Mouse (Mus musculus) hindbrain, embryonic 15.5 days (tissue): ENCODE measurements around the gene Gm11172. TPM values are rescaled to one million over a fixed set of nuclear protein-coding genes. Genes with fewer than 3 reads are reported as not detected.

Experiments
- ATAC-seq: fragments of 200-750 bp; cut with Nextera tagmentation; 2 replicates; pipeline ENCODE4 v1.8.0; 2017; ENCODE audit warnings: low read depth, moderate number of reproducible peaks, moderate TSS enrichment; ENCODE audit not compliant: low FRiP score
- H3K27ac ChIP-seq: fragments of 300-500 bp; sonication (generic); replicated peaks from 2 replicates; pipeline ENCODE4 v1.5.1; 2015; ENCODE audit warnings: mild to moderate bottlenecking, inconsistent platforms
- H3K27me3 ChIP-seq: fragments of 300-500 bp; sonication (generic); 2 replicates; pipeline ENCODE4 v1.6.1; 2015; ENCODE audit warnings: control low read depth, inconsistent platforms
- H3K36me3 ChIP-seq: fragments of 300-500 bp; sonication (generic); 2 replicates; pipeline ENCODE4 v1.6.1; 2015; ENCODE audit warnings: control low read depth, inconsistent platforms
- H3K4me1 ChIP-seq: fragments of 300-500 bp; sonication (generic); replicated peaks from 2 replicates; pipeline ENCODE4 v1.6.1; 2015; ENCODE audit warnings: control low read depth, inconsistent platforms
- H3K4me2 ChIP-seq: fragments of 300-500 bp; sonication (generic); 2 replicates; pipeline ENCODE4 v1.6.1; 2015; ENCODE audit warnings: moderate library complexity, mild to moderate bottlenecking, inconsistent platforms
- H3K4me3 ChIP-seq: fragments of 300-500 bp; sonication (generic); 2 replicates; pipeline ENCODE4 v1.5.1; 2015; ENCODE audit warnings: mild to moderate bottlenecking, inconsistent platforms
- H3K9ac ChIP-seq: fragments of 300-500 bp; sonication (generic); 2 replicates; pipeline ENCODE4 v1.6.1; 2015; ENCODE audit warnings: inconsistent platforms
- H3K9me3 ChIP-seq: fragments of 300-500 bp; sonication (generic); 2 replicates; pipeline ENCODE4 v1.6.1; 2016; ENCODE audit warnings: control low read depth, inconsistent platforms
- WGBS: fragments of 180-500 bp; shearing (Covaris S2); methylation state at CpG from one replicate; pipeline ENCODE4 v1.1.7; 2015; 5-methylcytosine and 5-hydroxymethylcytosine counted together
- polyA plus RNA-seq: library from polyadenylated mRNA; unstranded; fragments of >200 nt; fragmentation: Nextera tagmentation; extraction: Ambion mirVana; gene quantifications from 2 replicates; pipeline ENCODE4 v1.2.1, GENCODE M21; 2015

Gene Gm11172
- not detected in 2 replicates for polyA plus RNA-seq

DNA sequence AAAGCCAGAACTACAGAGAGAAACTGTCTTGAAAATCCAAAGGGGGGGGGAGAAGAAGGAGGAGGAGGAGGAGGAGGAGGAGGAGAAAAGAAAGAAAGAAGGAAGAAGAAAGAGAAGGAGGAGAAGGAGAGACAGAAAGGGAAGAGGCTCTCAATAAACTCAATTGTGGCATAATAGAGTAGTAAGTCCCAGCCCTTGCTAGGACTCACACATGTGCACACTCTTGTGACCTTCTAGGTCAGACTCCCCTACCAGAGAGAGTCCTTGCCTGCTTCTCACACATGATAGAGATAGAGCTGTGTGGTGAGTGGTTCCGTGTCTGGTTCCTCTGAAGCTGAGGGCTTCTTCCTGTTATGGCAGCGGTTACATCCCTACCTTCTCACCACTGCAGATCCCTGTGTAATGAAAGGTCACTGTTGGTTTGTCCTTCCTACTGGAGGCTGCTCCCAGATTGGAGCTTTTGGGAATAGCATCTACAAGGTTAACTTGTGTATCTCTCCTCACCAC lies at the start of gene Gm11172:
TSS of gene Gm11172 (plus strand) at position 51 of the 507 bp plus-strand sequence.
- no peaks in the 10 kb centered on the region for H3K4me1 ChIP-seq
- no peak for ATAC-seq
- no peak within 1 kb of the TSS for H3K27ac ChIP-seq
- no peaks in the 10 kb centered on the region for H3K27me3 ChIP-seq
- H3K36me3 ChIP-seq = no peaks in the 10 kb centered on the region
- H3K9ac ChIP-seq = no peak within 1 kb of the TSS
- H3K9me3 ChIP-seq = no peaks in the 10 kb centered on the region
- 87% methylated on average over 2 of the region's 2 CpGs for WGBS
- no peak within 1 kb of the TSS for H3K4me3 ChIP-seq
- H3K4me2 ChIP-seq = no peak within 1 kb of the TSS

DNA sequence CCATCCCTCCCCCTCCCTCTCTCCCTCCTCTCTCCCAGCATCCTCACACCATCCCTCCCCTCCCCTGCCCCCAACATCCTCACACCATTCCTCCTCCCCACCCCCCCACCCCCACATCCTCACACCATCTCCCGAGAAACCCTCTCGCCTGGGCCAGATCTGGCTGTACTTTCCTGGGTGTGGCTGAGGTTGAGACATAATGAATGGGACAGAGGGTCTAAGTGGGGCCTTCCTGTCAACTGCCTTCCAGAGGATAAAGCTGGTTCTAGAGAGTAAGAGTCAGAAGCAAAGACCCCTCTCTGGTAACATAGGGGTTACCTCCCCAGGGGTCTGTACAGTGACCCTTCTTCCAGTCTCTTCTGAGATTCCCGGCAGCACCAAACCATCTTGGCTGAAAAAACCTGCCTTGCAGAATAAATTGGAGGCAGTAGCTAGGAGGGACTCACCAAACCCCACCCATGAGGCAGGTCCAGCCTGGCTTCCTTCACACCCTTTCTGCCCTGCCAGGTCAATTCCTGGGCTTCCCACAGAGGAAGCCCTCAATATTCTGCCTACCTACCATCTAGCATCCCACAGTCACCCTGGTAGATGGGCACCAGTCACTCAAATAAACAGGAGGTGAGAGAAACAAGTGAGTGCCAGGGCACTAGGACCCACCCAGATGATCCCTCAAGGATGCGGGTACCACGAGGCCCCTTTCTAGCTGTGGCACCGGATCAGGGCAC lies 49.0 kb upstream of the Gm11172 start:
- H3K27ac ChIP-seq = no peak overlapping the region
- no peak overlapping the region for H3K4me2 ChIP-seq
- H3K4me1 ChIP-seq = no peaks in the 10 kb centered on the region
- H3K9me3 ChIP-seq = no peaks in the 10 kb centered on the region
- no peaks in the 10 kb centered on the region for H3K36me3 ChIP-seq
- H3K9ac ChIP-seq = no peak overlapping the region
- 60% methylated on average over 6 of the region's 6 CpGs for WGBS
- no peak overlapping the region for H3K4me3 ChIP-seq
- no peaks in the 10 kb centered on the region for H3K27me3 ChIP-seq
- ATAC-seq = no peak

DNA sequence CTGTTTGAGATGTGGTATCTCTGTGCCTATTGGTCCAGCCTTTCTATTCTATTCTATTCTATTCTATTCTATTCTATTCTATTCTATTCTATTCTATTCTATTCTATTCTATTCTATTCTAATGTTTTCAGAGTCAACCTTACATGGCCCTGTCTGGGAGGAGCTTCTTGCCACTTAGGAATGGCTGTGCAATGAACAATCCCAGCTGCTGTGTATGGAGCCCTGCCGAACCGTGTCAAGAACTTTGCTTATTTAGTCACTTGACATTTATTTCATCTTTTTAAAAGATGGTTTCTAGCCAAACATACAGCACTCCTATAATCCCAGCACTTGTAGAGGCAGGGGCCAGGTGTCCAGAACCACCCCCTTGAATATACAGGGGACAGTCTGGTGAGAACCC lies 48.4 kb upstream of the Gm11172 start:
- Histone ChIP-seq H3K4me2 (no peak overlapping the region), H3K4me3 (no peak overlapping the region), H3K4me1 (no peaks in the 10 kb centered on the region), H3K27me3 (no peaks in the 10 kb centered on the region), H3K9me3 (no peaks in the 10 kb centered on the region), H3K27ac (no peak overlapping the region), H3K36me3 (no peaks in the 10 kb centered on the region), H3K9ac (no peak overlapping the region)
- ATAC-seq = no peak
- 67% methylated on average over 2 of the region's 2 CpGs for WGBS

DNA sequence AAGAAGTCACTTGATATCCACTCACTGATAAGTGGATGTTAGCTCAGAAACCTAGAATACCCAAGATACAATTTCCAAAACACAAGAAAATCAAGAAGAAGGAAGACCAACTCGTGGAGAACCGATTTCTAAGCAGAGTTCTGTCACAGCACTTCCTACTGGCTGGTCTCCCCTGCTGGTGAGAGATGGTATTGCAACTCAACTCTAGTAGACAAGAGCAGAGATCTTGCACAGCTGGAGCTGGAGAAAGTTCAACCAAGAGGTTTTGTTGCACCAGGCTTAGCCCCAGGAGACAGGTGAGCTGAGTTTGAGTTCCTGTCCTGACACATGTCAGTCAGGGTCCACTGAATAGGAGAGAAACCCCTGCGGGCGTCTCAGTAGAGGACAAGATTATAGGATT lies 45.6 kb upstream of the Gm11172 start:
- Histone ChIP-seq H3K36me3 (no peaks in the 10 kb centered on the region), H3K4me1 (no peaks in the 10 kb centered on the region), H3K27ac (no peak overlapping the region), H3K9ac (no peak overlapping the region), H3K4me3 (no peak overlapping the region), H3K27me3 (no peaks in the 10 kb centered on the region), H3K4me2 (no peak overlapping the region), H3K9me3 (no peaks in the 10 kb centered on the region)
- ATAC-seq = no peak
- 44% methylated on average over 4 of the region's 4 CpGs for WGBS

DNA sequence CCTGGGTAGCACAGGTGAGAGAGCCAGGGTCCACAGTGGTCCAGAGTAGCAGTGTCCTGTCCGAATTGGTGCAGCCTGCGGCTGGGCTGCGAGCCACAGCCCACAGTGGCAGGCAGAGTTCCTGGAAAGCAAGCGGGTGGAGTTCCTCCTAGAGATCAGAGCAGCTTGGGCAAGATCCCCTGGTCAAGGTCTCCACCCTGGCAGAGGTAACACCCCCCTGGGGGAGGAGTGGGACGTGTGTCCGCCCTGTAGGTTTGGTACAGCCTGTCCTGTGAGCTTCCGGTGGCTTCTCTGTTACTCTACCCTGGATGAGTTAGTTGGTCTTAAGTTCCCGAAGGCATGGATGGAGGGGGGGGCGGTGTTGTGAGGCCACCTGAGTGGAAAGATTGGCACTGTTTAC lies 43.9 kb upstream of the Gm11172 start:
- no peak overlapping the region for H3K4me2 ChIP-seq
- no peak for ATAC-seq

DNA sequence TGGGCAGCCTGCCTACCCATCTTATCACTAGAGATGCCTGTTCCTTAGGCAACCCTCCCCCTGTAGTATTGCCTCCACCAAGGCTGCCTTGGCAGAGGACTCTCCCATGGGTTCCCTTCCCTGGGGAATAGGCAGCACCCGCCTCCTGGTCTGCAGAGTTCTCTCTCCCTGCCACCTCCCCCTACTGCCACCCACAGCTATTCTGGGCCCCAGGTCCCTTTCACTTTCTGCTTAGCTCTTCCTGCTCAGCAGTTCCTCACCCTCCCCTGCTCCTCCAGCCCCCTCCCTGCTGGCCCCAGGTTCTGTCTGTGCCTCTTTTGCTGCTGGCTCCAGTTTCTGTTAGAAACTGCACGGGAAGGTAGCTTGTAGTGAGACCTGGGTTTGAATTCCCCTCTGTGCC lies 43.1 kb upstream of the Gm11172 start:
- H3K27ac ChIP-seq = no peak overlapping the region
- H3K4me1 ChIP-seq = no peaks in the 10 kb centered on the region
- WGBS = 55% methylated on average over 2 of the region's 2 CpGs
- H3K9me3 ChIP-seq = no peaks in the 10 kb centered on the region
- ATAC-seq = no peak
- no peaks in the 10 kb centered on the region for H3K36me3 ChIP-seq
- H3K27me3 ChIP-seq = no peaks in the 10 kb centered on the region
- no peak overlapping the region for H3K4me2 ChIP-seq
- no peak overlapping the region for H3K4me3 ChIP-seq
- no peak overlapping the region for H3K9ac ChIP-seq

More for the DNA sequence above, 43.9 kb upstream of the Gm11172 start:
- 59% methylated on average over 9 of the region's 9 CpGs for WGBS
- Histone ChIP-seq H3K9me3 (no peaks in the 10 kb centered on the region), H3K4me3 (no peak overlapping the region), H3K9ac (no peak overlapping the region), H3K36me3 (no peaks in the 10 kb centered on the region), H3K4me1 (no peaks in the 10 kb centered on the region), H3K27me3 (no peaks in the 10 kb centered on the region), H3K27ac (no peak overlapping the region)

DNA sequence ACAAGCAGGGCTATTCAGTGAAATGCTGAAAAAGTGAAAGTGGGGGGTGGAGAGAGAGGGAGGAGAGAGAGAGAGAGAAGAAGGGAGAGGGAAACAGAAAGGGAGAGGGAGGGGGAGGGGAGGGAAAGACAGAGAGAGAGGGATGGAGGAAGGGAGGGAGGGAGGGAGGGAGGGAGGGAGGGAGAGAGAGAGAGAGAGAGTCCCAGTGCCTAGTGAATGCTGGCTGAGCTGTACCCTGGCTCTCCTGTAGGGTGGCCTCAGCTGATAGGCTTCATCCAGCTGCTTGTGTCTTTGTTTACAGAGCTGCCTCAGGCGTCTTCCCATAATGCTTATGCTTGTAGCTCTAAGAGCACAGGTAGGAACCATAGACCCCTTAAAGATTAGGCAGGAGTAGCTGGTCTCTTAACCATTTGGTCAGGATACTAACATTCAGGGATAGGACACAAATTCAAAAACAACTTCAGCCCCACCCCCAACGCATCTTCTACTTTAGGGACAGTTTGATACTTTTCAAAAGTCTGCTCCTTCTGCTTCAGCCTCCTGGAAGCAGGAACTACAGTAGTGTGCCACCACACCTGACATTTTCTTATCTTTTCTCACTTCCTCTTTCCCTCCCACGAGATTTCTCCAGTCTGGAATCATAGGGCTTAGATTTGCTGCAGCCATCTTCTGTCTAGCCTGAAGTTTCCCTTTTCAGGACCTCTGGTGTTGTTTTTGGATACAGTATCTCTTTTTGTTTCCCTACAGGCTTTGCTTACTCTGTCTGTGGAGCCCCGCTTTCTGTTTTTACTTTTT lies 42.0 kb upstream of the Gm11172 start:
- H3K9ac ChIP-seq = no peak overlapping the region
- WGBS = 58% methylated on average over 4 of the region's 4 CpGs
- H3K27me3 ChIP-seq = no peaks in the 10 kb centered on the region
- ATAC-seq = peak; percentile 51; the same call in 1 of the 2 replicates
- no peak overlapping the region for H3K4me2 ChIP-seq
- H3K27ac ChIP-seq = no peak overlapping the region
- H3K4me3 ChIP-seq = no peak overlapping the region
- H3K36me3 ChIP-seq = no peaks in the 10 kb centered on the region
- H3K4me1 ChIP-seq = no peaks in the 10 kb centered on the region
- H3K9me3 ChIP-seq = no peaks in the 10 kb centered on the region

DNA sequence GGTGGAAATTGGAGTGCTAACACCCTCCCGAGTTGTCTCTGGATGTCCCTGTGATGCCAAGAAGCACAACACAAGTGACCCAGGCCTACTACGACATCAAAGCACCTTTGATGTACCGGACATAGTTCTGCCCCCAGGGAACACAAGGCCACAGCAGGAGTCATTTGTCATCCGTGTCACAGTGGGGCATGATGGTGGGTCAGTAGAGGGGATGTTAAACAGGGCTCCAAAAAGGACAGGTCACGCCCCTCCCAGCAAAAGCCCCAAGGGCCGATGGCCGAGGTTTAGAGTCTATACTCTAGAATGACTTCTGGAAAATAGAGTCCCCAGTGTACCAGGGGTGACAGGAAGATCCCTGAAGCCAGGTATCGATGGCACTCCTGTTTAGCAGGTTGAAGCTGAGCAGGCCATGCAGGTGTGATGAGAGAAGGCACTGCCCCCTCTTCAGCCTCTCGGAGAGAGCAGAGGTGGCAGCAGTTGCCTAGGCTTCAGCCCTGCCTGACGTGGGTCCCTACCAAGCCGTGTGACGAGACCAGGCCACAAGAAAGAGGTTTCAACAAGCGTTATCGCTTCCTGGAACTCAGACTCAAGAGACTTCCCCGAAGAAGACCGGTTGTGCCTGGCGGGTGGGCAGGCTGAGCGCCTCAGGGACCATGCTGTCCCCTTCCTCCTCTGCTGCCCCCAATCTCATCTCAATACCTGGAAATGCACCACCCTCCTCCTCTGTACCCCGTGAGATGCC lies 40.8 kb upstream of the Gm11172 start:
- ATAC-seq = no peak

DNA sequence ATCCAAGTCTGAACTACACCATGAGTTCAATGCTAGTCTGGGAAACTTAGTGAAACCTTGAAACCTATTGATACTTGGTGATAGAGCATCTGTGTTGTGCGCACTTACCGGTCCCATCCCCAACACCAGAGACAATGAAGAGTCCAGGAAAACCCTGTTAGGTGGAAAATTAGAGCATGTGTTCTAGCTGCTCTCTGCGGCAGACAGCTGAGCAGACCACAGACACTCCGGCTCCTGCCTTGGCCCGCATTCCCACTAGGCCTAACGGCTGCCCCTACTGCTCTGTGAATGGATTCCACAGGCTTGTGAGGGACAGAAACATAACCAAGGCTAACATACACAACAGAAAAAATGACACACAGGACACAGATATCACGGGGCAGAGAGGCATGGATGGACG lies 39.2 kb upstream of the Gm11172 start:
- no peaks in the 10 kb centered on the region for H3K27me3 ChIP-seq
- no peaks in the 10 kb centered on the region for H3K9me3 ChIP-seq
- H3K4me3 ChIP-seq = no peak overlapping the region
- 83% methylated on average over 8 of the region's 8 CpGs for WGBS
- no peak for ATAC-seq
- H3K27ac ChIP-seq = no peak overlapping the region
- H3K4me1 ChIP-seq = no peaks in the 10 kb centered on the region
- no peak overlapping the region for H3K9ac ChIP-seq
- no peaks in the 10 kb centered on the region for H3K36me3 ChIP-seq
- H3K4me2 ChIP-seq = no peak overlapping the region

More for the DNA sequence above, 40.8 kb upstream of the Gm11172 start:
- Histone ChIP-seq H3K4me2 (no peak overlapping the region), H3K9ac (no peak overlapping the region), H3K27me3 (no peaks in the 10 kb centered on the region), H3K4me1 (no peaks in the 10 kb centered on the region), H3K36me3 (no peaks in the 10 kb centered on the region), H3K4me3 (no peak overlapping the region), H3K9me3 (no peaks in the 10 kb centered on the region), H3K27ac (no peak overlapping the region)
- 56% methylated on average over 19 of the region's 19 CpGs for WGBS

DNA sequence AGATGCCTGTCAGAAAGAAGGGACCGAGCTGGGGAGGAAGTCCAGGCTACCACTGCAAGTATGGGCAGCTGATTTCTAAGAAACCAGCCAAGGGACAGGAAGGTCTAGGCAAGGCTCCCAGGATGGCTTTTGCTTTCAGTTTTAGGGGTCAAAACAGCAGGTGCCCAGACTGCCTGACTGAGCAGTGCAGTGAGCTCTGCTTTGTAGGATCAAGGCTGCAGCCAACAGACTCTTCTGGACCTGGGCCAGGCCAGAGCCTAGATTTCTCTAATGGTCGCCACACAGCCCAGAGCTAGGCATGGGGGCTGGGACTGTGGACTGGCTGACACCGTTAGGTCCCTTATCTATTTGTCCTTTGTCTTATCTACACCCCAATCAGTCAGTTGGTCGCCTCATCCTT lies 38.0 kb upstream of the Gm11172 start:
- Histone ChIP-seq H3K36me3 (no peaks in the 10 kb centered on the region), H3K4me2 (no peak overlapping the region), H3K27ac (no peak overlapping the region), H3K9me3 (no peaks in the 10 kb centered on the region), H3K9ac (no peak overlapping the region), H3K27me3 (no peaks in the 10 kb centered on the region), H3K4me3 (no peak overlapping the region), H3K4me1 (no peaks in the 10 kb centered on the region)
- 66% methylated on average over 4 of the region's 4 CpGs for WGBS
- ATAC-seq = no peak

DNA sequence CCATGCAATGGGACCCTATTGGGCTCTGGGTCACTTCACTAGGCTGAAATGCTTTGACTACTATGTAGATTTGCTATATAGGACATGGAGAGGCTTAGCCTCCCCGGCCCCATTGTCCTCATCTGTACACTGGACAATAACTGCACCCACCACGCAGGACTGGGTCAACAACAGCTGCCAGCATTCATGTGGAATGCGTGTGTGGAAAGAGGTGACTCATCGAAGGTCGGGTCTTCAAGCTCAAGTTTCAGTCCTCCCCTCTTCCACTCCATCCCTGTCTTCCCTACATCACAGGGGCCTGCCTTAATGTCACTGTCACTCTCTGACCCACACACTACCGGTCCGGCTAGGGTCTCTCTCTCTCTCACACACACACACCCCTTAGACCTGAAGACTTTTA lies 36.4 kb upstream of the Gm11172 start:
- Histone ChIP-seq H3K9me3 (no peaks in the 10 kb centered on the region), H3K36me3 (no peaks in the 10 kb centered on the region), H3K9ac (no peak overlapping the region), H3K27me3 (no peaks in the 10 kb centered on the region), H3K4me3 (no peak overlapping the region), H3K27ac (no peak overlapping the region), H3K4me2 (no peak overlapping the region), H3K4me1 (no peaks in the 10 kb centered on the region)
- WGBS = 75% methylated on average over 7 of the region's 7 CpGs
- no peak for ATAC-seq
